Mouse (Mus musculus) testis, adult 2 months (tissue): ENCODE measurements at regions not wholly inside any gene's neighbourhood (a gene's known extent, or its start where the extent isn't known, plus 50 kb on each side); places are given as distances from the start of the nearest gene placed in this dataset.

Experiments used
- H3K27ac ChIP-seq: fragments of 200-500 bp; 2 replicates; pipeline ENCODE4 v1.5.1; 2012; ENCODE audit warnings: low read depth, low read length; ENCODE audit not compliant: control insufficient read depth, insufficient read depth
- H3K27me3 ChIP-seq: fragments of 200-500 bp; 2 replicates; pipeline ENCODE4 v1.6.1; 2012; ENCODE audit warnings: mild to moderate bottlenecking, low read length, moderate library complexity; ENCODE audit not compliant: control insufficient read depth, insufficient read depth
- H3K36me3 ChIP-seq: fragments of 200-500 bp; 2 replicates; pipeline ENCODE4 v1.6.1; 2012; ENCODE audit warnings: mild to moderate bottlenecking, low read length; ENCODE audit not compliant: control insufficient read depth, insufficient read depth
- H3K4me1 ChIP-seq: fragments of 200-500 bp; 2 replicates; pipeline ENCODE4 v1.6.1; 2012; ENCODE audit warnings: low read length; ENCODE audit not compliant: control insufficient read depth, insufficient read depth
- H3K4me3 ChIP-seq: fragments of 200-500 bp; 2 replicates; pipeline ENCODE4 v1.5.1; 2012; ENCODE audit warnings: low read depth, mild to moderate bottlenecking, low read length, moderate library complexity, mixed read lengths; ENCODE audit not compliant: control insufficient read depth
- CTCF ChIP-seq: fragments of 200-500 bp; IDR thresholded peaks from 2 replicates; pipeline ENCODE4 v1.5.1; 2012; ENCODE audit warnings: low read depth, mild to moderate bottlenecking, inconsistent platforms, low read length, moderate library complexity; ENCODE audit not compliant: control insufficient read depth, insufficient read depth, insufficient replicate concordance
- POLR2A ChIP-seq: fragments of 200-500 bp; IDR thresholded peaks from 2 replicates; pipeline ENCODE4 v1.6.1; 2012; ENCODE audit warnings: low read depth, mild to moderate bottlenecking, inconsistent platforms, low read length, moderate library complexity; ENCODE audit not compliant: control insufficient read depth

GRCm38 (mm10) chr3:35068586-35068985 is 418.4 kb downstream of the Sox2 start:
- Histone ChIP-seq H3K27ac (no peak overlapping the region), H3K4me1 (no peaks in the 10 kb centered on the region), H3K4me3 (no peak overlapping the region), H3K27me3 (no peaks in the 10 kb centered on the region), H3K36me3 (no peaks in the 10 kb centered on the region)
- TF ChIP-seq CTCF (no peak), POLR2A (no peak)

DNA sequence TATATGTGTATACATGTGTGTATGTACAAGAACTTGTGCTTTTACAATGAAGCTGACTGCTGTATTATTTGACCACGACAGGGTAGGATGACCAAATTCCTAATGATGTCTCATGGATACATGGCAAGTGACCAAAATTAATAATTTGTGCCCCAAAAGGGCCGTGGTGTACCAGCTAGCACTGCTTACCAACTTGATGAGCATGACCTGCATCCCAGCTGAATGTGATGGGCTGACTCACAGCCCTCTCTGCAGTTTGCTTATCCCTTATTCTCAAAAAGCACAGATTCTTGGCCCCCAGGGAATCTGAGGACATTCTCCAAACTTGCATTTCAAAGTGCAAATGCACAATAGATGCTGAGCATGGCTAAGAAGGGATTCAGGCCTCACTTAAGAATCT is 420.8 kb downstream of the Sox2 start:
- no peak overlapping the region for H3K4me3 ChIP-seq
- no peak overlapping the region for H3K27ac ChIP-seq
- TF ChIP-seq POLR2A (no peak), CTCF (no peak)
- no peaks in the 10 kb centered on the region for H3K36me3 ChIP-seq
- H3K27me3 ChIP-seq = no peaks in the 10 kb centered on the region
- no peaks in the 10 kb centered on the region for H3K4me1 ChIP-seq

DNA sequence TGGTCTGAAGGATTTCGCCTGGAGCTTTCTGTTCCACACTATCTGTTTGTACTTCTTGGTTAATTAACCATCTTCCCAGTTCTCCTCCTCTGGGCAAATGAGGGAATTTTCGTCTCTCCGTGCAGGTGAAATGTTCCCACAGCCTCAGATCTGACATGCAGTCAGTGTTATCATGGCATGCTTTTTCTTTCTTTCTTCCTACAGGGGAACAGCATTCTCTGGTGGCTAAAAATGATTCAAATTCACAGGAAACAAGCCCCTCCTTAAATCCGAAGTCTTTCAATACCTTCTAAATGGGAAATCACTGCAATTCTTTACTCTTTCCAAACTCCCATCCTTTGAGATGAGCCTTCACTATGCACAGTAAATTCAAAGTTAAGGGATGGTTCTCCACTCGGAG is 429.7 kb downstream of the Sox2 start:
- H3K4me1 ChIP-seq = no peaks in the 10 kb centered on the region
- peak overlapping the region; percentile 28 for H3K4me3 ChIP-seq
- no peaks in the 10 kb centered on the region for H3K27me3 ChIP-seq
- TF ChIP-seq POLR2A (no peak), CTCF (no peak)
- no peaks in the 10 kb centered on the region for H3K36me3 ChIP-seq
- H3K27ac ChIP-seq = no peak overlapping the region

DNA sequence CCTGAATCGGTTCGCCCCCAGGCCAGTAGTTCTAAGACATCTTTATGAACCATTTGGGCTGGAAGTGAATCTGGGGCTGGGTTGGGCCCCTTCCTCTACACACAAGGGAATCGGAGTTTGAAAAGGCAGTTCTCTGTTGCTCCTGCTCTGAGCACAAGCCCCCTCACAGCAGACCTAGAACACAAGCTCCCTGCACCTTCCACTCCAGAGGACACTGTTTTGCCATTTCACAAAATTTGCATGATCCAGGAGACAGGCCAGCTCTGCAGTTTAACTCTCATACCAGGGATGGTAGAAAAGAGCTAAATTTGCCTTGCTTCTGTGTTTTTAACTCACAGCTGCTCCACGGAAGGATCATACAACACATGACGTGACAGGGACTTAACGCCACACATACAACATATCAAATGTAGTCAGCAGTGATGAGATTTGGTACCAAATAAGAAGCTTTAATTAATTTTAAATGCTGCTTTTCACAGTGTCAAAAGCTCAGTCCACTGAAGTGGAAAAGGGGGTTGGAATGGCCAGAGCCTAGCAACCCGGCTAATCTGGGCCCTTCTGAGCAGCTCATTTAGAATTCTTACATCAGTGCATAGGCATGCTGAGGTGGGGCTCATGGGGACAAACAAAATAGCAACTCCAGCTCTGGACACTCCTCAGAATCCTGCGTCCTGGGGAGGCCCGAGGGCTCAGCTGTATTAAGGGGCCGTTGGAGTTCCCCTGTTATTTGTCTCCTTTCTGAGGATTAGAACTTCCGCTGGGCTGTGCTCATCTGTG is 434.1 kb downstream of the Sox2 start:
- Histone ChIP-seq H3K36me3 (no peaks in the 10 kb centered on the region), H3K4me3 (no peak overlapping the region), H3K4me1 (no peaks in the 10 kb centered on the region), H3K27ac (no peak overlapping the region), H3K27me3 (no peaks in the 10 kb centered on the region)
- TF ChIP-seq POLR2A (no peak), CTCF (no peak)

DNA sequence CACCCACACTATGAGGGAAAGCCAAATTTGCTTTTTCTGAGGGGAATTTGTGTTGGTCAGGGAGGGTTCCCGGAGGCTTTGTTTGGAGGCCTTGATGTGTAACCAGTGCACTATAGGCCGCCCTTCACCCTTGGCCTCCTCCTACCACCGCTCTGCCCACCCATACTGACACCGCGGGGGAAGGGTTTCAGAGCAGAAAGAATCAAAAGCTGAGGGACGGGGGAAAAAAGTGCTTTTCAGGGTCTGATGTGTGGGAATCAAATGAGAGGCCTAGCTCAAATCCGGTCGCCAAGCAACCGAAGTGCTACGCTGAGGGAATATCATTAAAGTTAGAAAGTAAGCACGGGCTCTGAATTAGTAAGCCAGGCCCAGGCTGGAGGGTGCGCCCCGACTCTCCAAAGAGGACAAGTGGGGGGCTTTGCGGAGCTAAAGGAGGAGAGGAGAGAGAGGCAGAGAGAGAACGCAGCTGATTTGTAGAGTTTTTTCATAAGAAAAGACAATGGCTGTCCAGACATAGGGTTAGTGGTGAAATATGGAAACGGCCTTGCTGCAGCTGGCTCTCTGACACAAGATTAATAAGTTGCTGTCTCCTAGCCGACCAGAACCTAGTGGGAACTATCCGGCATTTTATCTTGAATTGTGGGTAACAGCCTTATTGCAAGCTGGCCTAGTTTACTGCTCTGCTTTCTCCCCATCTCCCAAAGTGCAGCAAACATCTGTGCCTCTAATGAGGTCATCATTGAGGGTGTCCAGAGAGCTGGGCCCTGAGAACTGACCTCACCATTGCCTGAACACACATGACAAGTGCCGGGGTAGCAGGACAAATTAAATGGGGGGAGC is 438.3 kb downstream of the Sox2 start:
- Histone ChIP-seq H3K4me1 (no peaks in the 10 kb centered on the region), H3K27ac (no peak overlapping the region), H3K36me3 (no peaks in the 10 kb centered on the region), H3K27me3 (no peaks in the 10 kb centered on the region), H3K4me3 (no peak overlapping the region)
- TF ChIP-seq CTCF = no peak
- no peak for TF ChIP-seq POLR2A

DNA sequence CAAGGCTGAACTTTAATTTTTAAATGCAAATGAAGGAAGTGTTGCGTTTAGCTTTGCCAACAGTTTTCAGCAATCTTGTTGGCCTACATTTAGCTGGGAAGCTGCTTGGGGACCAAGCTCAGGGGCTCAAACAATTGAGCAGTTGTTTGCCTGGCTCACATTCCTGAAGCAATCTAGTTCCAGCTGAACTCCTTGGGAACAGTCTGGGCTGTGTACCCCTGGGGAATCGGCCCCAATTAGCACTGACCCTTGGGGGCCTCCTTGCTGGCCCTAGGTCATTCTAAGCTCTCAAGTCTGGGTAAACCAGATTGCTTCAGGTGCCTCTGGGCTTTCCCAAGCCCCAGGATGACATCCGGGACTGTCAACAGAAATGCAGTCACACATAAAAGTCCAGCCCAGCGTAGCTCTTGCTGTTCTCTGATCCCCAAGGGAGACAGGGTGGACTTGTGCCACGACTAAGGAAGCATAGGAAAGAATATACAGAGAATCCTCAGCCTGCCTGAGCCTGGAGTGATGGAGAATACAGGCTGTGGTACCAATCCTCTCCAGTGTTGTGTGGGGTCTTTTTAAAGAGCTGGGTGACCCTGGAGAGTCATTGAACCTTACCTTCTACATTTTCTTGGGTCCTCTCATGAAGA is 440.4 kb downstream of the Sox2 start:
- TF ChIP-seq POLR2A = no peak
- no peak for TF ChIP-seq CTCF
- no peak overlapping the region for H3K27ac ChIP-seq

DNA sequence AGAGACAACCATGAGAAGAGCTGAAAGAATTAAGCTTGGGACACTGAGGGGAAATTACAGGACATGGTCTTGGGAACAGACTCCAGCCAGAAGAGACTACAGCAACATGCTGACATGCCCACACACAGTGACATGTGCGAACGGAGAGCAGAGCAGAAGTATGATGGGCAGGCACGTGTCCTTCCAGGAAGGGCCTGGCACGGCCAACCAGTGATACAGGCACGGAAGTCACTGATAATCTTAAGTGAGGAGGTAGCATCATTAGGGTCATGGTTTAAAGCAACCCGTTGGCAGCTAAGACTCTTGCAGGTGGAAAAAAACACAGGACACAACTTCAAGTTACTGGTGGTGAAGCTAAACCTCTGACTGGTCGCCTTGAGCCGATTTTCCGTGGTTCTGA is 442.8 kb downstream of the Sox2 start:
- no peaks in the 10 kb centered on the region for H3K27me3 ChIP-seq
- no peaks in the 10 kb centered on the region for H3K4me1 ChIP-seq
- no peak overlapping the region for H3K27ac ChIP-seq
- no peak for TF ChIP-seq POLR2A
- TF ChIP-seq CTCF = no peak
- H3K36me3 ChIP-seq = no peaks in the 10 kb centered on the region
- H3K4me3 ChIP-seq = no peak overlapping the region

More for the DNA sequence above, 440.4 kb downstream of the Sox2 start:
- H3K4me1 ChIP-seq = no peaks in the 10 kb centered on the region
- H3K27me3 ChIP-seq = no peaks in the 10 kb centered on the region
- H3K4me3 ChIP-seq = no peak overlapping the region
- no peaks in the 10 kb centered on the region for H3K36me3 ChIP-seq
